Mouse (Mus musculus): Measurements from ENCODE around the gene Jade1. TPM values are rescaled to one million over a fixed set of nuclear protein-coding genes. Genes with fewer than 3 reads are reported as not detected.
A peak's percentile ranks its signal among the peaks of the same experiment; 100 is the strongest.

The Jade1 gene
- polyA plus RNA-seq, 1 experiment from 2014 or later, result 12.2 TPM

DNA sequence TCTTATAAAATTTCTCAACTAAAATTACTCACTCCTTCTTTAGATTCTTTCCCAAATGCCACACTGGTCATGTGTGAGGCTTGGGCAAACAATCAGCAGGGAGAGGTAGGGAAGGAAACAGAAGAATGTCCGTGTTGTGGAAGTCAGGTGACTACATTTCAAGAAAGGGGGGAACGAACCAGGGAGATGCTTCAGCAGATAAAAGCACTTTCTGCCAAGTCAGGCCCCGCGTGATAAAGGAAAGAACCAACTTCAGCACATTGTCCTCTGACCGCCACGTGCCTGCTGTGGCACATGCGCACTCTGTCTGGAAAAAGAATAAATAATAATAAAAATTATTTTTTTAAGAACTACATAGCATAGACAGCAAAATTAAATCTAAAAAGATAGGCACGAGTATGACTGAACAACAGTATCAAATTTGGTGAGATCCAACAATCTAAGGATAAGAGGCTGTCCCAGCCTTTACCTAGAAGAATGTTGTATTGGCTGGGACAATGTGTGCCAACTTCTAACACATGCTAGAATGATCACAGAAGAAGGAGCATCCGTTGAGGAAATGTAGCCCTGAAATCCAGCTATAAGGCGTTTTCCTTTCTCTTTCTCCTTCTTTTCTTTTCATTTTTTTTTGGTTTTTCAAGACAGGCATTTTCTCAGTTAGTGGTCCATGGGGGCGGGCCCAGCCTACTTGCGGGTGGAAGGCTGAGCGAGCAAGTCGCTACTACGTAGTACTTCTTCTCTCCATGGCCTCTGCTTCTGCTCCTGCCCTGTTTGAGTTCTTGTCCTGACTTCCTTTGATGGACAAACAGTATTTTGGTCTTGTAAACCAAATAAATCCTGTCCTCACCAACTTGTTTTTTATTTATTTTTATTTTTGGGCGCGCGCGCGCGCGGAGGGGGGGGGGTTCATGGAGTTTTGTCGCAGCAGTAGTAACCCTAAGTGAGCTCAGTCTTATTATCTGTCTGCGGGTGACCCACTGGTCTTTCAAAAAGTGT is 753 bp upstream of the Jade1 start:
- Histone ChIP-seq H3K27ac (no peak overlapping the region), H3K4me3 (no peak overlapping the region), H3K4me1 (replicated peaks) (no peaks in the 10 kb centered on the region), H3K9me3 (peaks cover 8% of the 10 kb centered on the region; the same call in 1 of the 2 replicates), H3K36me3 (no peaks in the 10 kb centered on the region), H3K27me3 (ENCODE audit: insufficient read depth, poor library complexity, severe bottlenecking) (no peaks in the 10 kb centered on the region)
- DNase-seq (ENCODE audit: low spot score), result no peak
- WGBS, result 92% methylated on average over 24 of the region's 24 CpGs

DNA sequence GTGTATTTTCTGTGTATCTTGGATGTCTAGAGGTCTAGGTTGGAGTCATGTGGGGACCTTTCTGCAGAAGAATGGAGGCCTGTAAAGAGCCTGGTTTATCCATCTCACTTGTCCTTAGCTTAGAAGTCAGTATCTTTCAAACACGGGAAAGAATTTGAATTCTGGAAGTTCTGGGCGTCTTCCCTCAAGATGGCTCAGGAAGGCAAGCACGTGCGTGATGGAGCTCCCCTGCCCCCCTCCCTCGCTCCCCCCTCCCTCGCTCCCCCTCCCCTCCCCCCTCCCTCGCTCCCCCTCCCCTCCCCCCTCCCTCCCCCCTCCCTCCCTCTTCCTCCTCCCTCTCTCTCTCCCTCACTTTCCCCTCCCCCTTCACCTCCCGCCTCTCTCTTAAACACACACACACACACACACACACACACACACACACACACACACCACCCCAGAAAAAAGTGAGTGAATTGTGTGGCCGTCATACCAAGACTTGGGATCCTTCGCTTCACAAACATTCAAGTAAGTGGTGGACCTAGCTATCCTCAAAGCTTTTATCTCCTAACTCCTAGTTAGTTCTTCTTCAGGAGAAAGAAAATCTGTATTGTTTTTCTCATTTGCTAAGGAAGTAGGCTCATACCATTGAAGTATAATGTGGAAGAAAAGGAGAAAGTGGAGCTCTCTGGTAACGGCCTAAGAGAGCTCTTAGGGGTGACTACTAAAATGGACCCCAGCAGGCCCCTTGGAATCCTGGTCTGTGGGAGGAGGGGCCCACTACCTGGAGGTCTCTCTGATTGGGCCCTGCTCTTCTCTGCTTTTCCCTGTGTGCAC is 1.1 kb downstream of the Jade1 start:
- DNase-seq (ENCODE audit: low spot score), result no peak
- H3K9me3 ChIP-seq, result peaks cover 8% of the 10 kb centered on the region; the same call in 1 of the 2 replicates
- no peaks in the 10 kb centered on the region for H3K4me1 ChIP-seq (replicated peaks)
- 92% methylated on average over 8 of the region's 11 CpGs for WGBS
- no peaks in the 10 kb centered on the region for H3K27me3 ChIP-seq (ENCODE audit: insufficient read depth, poor library complexity, severe bottlenecking)
- H3K27ac ChIP-seq, result no peak overlapping the region
- no peaks in the 10 kb centered on the region for H3K36me3 ChIP-seq
- H3K4me3 ChIP-seq, result no peak overlapping the region

DNA sequence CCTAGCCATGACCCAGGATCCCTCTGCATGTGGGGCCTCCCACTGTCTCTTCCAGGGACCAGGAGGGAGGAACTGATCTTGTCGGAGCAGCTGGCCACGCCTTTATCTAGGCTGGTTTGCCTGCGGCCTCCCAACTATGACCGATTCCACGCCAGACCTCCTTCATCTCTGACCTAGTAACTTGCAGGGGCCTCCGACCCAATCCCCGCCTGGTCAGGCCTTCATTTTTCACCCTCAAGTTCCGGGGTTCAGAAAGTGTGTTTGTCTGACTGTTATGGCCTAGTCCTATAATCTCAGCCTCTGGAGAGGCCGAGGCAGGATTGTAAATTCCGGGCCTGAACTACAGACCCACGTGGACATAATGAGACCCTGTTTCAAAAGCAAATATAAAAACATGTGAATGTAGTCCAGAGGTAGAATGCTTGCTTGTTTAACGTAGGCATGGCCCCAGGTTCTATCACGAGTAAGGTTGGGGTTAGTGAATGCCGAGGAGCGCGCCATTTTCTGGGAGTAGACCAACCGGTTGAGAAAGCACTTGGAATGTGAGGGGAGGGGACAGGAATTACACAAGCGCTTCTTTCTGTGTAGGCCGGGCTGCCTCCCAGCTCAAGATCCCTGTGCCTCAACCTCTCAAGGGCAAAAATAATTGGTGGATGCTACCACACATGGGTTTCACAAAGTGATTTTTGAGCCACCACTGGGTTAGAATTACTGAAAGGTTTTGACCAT is 1.9 kb downstream of the Jade1 start:
- no peaks in the 10 kb centered on the region for H3K27me3 ChIP-seq (ENCODE audit: insufficient read depth, poor library complexity, severe bottlenecking)
- peaks cover 8% of the 10 kb centered on the region; the same call in 1 of the 2 replicates for H3K9me3 ChIP-seq
- 90% methylated on average over 19 of the region's 19 CpGs for WGBS
- H3K27ac ChIP-seq, result no peak overlapping the region
- no peak overlapping the region for H3K4me3 ChIP-seq
- no peaks in the 10 kb centered on the region for H3K4me1 ChIP-seq (replicated peaks)
- no peaks in the 10 kb centered on the region for H3K36me3 ChIP-seq
- DNase-seq (ENCODE audit: low spot score), result no peak

DNA sequence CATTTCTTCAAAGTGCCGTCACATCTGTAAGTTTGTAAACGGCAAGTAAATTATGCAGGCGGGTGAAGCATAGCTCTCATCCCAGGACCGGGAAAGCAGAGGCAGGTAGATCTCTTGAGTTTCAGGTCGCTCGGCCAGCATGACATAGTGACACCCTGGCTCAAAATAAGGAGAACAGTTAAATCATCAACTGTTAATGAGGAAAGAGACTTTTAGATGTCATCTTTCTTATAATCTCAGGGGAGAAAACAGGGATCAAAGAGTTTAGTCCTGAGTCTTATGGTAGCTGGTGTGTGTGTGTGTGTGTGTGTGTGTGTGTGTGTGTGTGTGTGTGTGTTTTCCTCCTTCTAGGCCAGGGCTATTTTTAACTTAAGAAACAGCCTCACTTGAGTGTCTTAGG is 5.0 kb downstream of the Jade1 start:
- Histone ChIP-seq H3K4me1 (replicated peaks) (peaks cover 15% of the 10 kb centered on the region), H3K9me3 (peaks cover 7% of the 10 kb centered on the region; the same call in 1 of the 2 replicates), H3K36me3 (no peaks in the 10 kb centered on the region), H3K27ac (no peak overlapping the region), H3K27me3 (ENCODE audit: insufficient read depth, poor library complexity, severe bottlenecking) (no peaks in the 10 kb centered on the region), H3K4me3 (no peak overlapping the region)
- no peak for DNase-seq (ENCODE audit: low spot score)
- WGBS, result 92% methylated on average over 6 of the region's 6 CpGs

DNA sequence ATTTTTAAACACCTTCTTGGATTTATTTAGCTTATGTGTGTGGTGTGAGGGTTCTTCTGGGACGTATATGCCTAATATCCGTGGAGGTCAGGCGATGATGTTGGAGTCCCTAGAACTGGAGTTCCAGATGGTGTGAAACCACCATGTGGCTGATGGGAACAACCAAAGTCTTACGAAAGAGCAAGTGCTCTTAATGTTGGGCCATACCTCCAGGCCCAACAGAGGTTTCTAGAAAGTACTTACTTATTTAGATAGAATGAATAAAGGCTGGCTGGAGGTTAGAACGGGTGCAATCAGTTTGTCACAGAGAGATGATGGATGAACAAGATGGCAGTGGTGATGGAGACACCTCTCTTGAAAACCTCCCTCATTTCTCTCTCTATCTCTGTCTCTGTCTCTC is 6.3 kb downstream of the Jade1 start:
- H3K9me3 ChIP-seq, result no peaks in the 10 kb centered on the region

DNA sequence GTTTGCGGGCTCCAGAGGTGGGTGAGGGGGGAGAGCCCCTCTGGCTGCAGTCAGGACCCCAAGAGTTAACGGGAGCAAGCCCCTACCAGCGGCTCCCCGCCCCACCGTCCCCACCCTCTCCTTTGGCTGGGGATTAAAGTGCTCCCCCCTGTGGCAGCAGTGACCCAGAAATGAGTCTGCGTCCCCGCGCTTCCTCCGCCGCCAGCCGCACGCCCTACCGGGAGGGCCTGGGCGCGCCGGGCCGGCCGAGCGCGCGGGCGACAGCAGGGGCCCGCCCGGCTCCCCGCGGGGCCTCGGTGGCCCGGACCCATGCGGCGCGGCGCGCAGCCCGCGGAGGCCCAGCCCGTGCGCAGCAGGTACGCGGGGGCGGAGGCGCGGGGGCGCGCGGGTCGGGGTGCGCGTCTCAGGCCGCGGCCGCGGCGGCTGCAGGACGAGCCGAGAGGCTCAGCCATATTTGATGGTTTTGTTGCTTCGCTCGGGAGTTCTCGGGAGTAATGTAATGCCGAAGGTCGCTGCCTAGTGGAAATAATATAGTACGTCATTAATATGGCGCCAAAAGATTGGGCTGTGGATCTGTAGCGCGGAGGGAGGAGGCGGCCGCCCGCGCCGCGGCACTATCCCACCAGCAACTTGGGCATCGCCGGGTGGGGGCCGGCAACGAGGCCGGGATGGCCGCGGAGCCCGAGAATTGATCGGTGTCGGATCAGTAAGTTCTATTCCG is 7.8 kb downstream of the Jade1 start:
- peaks cover 36% of the 10 kb centered on the region for H3K4me1 ChIP-seq (replicated peaks)
- peak overlapping the region; percentile 83 for H3K4me3 ChIP-seq
- peak overlapping the region; percentile 98 for H3K27ac ChIP-seq
- no peaks in the 10 kb centered on the region for H3K9me3 ChIP-seq
- H3K27me3 ChIP-seq (ENCODE audit: insufficient read depth, poor library complexity, severe bottlenecking), result no peaks in the 10 kb centered on the region
- WGBS, result under 1% methylated on average over 81 of the region's 81 CpGs
- peak; percentile 83 for DNase-seq (ENCODE audit: low spot score)
- no peaks in the 10 kb centered on the region for H3K36me3 ChIP-seq

More for the DNA sequence above, 6.3 kb downstream of the Jade1 start:
- peaks cover 24% of the 10 kb centered on the region for H3K4me1 ChIP-seq (replicated peaks)
- H3K27ac ChIP-seq, result no peak overlapping the region
- no peak for DNase-seq (ENCODE audit: low spot score)
- no peaks in the 10 kb centered on the region for H3K27me3 ChIP-seq (ENCODE audit: insufficient read depth, poor library complexity, severe bottlenecking)
- no peaks in the 10 kb centered on the region for H3K36me3 ChIP-seq
- H3K4me3 ChIP-seq, result no peak overlapping the region
- WGBS, result 90% methylated on average over 5 of the region's 5 CpGs

DNA sequence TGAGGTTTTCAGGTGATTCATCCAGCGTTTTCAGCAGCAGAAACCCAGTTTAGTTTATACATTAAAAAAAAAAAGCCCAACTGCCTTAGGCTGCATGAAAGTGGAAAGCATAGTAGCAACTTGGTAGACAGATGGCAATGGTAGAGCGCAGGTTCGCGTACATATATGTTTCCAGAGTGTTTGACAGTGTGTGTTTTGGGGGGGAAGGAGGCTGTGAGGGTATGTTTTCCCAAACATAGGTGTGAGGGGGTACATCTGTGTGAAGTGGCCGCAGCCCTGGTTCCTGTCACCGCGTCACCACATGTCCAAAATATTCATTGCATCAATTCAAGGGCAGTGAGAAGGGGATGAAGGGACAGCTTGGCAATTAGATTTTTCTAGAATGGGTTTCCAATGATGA is 8.5 kb downstream of the Jade1 start:
- Histone ChIP-seq H3K36me3 (no peaks in the 10 kb centered on the region), H3K4me1 (replicated peaks) (peaks cover 39% of the 10 kb centered on the region), H3K9me3 (no peaks in the 10 kb centered on the region), H3K27ac (peak overlapping the region; percentile 98), H3K4me3 (peak overlapping the region; percentile 83), H3K27me3 (ENCODE audit: insufficient read depth, poor library complexity, severe bottlenecking) (no peaks in the 10 kb centered on the region)
- WGBS, result under 1% methylated on average over 7 of the region's 7 CpGs
- DNase-seq (ENCODE audit: low spot score), result peak; percentile 40

DNA sequence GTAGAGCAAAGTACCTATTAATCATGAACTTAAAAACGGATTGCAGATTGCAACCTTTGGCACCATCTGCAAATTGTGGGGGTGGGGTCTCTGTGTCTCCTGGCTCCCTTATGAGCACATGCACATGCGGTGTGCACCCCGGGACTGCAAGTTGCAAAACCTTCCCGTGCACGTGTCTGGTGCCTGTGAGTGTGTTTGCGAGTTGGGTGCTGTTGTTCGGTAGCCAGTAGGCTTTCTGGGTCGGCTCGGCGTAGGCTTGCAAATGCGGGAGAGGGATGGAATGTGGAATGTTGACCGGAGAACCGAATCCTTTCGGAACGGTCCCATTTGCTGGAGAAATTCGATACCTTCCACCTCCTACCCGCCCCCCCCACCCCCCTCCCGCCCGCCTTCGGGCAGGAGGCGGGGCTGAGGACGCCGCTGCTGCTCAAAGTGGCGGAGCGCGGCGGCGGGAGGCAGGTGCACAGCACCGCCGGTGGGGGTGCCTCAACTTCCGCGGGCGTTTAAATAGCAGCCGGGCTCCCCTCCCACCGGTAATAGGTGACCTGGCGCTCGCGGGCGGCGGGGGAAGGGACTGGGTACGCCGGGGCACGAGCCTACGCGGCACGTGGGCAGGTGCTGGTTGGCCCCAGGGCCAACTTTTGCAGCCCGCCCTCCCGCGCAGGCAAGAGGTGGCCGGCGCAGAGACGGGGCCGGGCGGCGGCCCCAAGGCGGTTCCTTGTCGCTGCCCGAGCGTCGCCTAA is 9.1 kb downstream of the Jade1 start:
- peak; percentile 80 for DNase-seq (ENCODE audit: low spot score)
- no peaks in the 10 kb centered on the region for H3K27me3 ChIP-seq (ENCODE audit: insufficient read depth, poor library complexity, severe bottlenecking)
- no peaks in the 10 kb centered on the region for H3K9me3 ChIP-seq
- H3K4me1 ChIP-seq (replicated peaks), result peaks cover 40% of the 10 kb centered on the region
- H3K4me3 ChIP-seq, result peak overlapping the region; percentile 83
- peak overlapping the region; percentile 98 for H3K27ac ChIP-seq
- under 1% methylated on average over 56 of the region's 60 CpGs for WGBS
- no peaks in the 10 kb centered on the region for H3K36me3 ChIP-seq

DNA sequence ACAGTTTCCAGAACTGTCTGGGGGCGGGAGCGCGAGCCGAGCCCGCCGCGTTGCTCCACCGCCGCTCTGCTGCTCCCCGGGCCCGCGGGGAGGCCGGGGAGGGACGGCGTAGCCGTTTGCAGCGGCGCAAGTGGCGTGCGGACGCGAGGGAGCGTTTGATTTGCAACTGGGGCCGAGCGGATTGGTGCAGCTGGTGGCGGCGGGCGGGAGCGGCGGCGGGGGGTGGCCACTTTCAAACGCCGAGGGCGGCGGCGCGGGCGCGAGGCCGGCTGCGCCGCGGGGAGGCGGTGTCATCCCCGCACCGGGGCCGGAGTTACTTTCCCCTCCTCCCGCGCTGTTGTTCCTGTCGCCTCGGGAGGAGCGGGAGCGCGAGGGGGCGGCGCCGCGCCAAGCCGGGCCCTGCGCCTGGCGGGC is 9.9 kb downstream of the Jade1 start:
- no peaks in the 10 kb centered on the region for H3K27me3 ChIP-seq (ENCODE audit: insufficient read depth, poor library complexity, severe bottlenecking)
- under 1% methylated on average over 60 of the region's 61 CpGs for WGBS

DNA sequence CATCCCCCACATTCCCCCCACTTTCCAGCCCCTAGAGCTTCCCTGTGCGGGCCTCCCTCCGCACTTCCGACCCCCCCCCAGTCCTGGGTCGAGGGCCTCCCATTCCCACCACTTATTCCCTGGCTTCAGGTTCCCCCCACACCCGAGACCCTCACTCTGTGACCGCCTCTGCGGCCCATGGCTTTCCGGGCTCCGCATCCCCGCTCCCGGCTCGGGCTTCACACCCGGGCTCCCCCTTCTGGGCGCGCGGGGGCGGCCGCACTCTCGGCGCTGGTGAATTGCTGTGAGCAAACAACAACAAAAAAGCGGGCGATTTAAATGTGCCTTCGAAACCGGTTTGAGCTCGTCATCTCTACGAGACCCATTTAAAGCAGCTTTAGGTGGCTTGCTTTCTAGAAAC is 10.4 kb downstream of the Jade1 start:
- no peaks in the 10 kb centered on the region for H3K9me3 ChIP-seq
- H3K27me3 ChIP-seq (ENCODE audit: insufficient read depth, poor library complexity, severe bottlenecking), result no peaks in the 10 kb centered on the region
- WGBS, result under 1% methylated on average over 26 of the region's 26 CpGs
- DNase-seq (ENCODE audit: low spot score), result peak; percentile 84
- H3K27ac ChIP-seq, result peak overlapping the region; percentile 98
- peaks cover 54% of the 10 kb centered on the region for H3K4me1 ChIP-seq (replicated peaks)
- H3K4me3 ChIP-seq, result peak overlapping the region; percentile 83
- no peaks in the 10 kb centered on the region for H3K36me3 ChIP-seq

More for the DNA sequence above, 9.9 kb downstream of the Jade1 start:
- H3K4me3 ChIP-seq, result peak overlapping the region; percentile 83
- DNase-seq (ENCODE audit: low spot score), result peak; percentile 84
- no peaks in the 10 kb centered on the region for H3K9me3 ChIP-seq
- H3K4me1 ChIP-seq (replicated peaks), result peaks cover 48% of the 10 kb centered on the region
- no peaks in the 10 kb centered on the region for H3K36me3 ChIP-seq
- peak overlapping the region; percentile 98 for H3K27ac ChIP-seq

DNA sequence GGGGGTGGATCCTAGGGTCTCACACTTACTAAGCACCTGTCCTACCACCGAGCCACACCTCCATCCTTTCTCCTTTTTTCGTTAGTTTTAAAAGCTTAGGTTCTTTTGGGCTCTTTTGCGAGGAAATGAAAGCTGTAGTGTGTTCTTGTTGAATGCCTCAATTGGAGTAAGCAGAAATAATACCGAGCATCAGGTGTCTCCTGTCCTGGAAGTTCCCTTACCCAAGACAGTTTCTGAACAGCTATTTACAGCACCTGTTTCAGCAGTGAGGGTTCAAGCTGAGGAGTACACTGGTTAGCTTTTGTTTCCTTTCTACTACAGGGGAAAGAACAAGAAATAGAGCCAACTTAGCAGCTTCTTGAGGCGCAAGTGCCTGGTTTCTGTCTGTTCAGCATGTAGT is 14.4 kb downstream of the Jade1 start:
- Histone ChIP-seq H3K4me1 (replicated peaks) (peaks cover 60% of the 10 kb centered on the region), H3K36me3 (no peaks in the 10 kb centered on the region), H3K4me3 (no peak overlapping the region), H3K27ac (no peak overlapping the region), H3K27me3 (ENCODE audit: insufficient read depth, poor library complexity, severe bottlenecking) (no peaks in the 10 kb centered on the region), H3K9me3 (no peaks in the 10 kb centered on the region)
- 78% methylated on average over 5 of the region's 5 CpGs for WGBS
- no peak for DNase-seq (ENCODE audit: low spot score)
